Mouse (Mus musculus) stomach, postnatal 0 days (tissue): Measurements from ENCODE around the gene Map3k5. TPM values are rescaled to one million over a fixed set of nuclear protein-coding genes. Genes with fewer than 3 reads are reported as not detected.

Experiments used
- ATAC-seq: fragments of 200-750 bp; cut with Nextera tagmentation; 2 replicates; pipeline ENCODE4 v1.8.0; 2017; ENCODE audit not compliant: low FRiP score, low TSS enrichment
- DNase-seq: peaks from one replicate; pipeline ENCODE4 v3.0.0-alpha.2; 2016; ENCODE audit warnings: low spot score
- H3K27ac ChIP-seq: fragments of 300-500 bp; sonication (generic); replicated peaks from 2 replicates; pipeline ENCODE4 v1.5.1; 2014; ENCODE audit warnings: mild to moderate bottlenecking, control low read depth
- H3K27me3 ChIP-seq: fragments of 300-500 bp; sonication (generic); 2 replicates; pipeline ENCODE4 v1.6.1; 2014; ENCODE audit warnings: low read length; ENCODE audit not compliant: control insufficient read depth, insufficient read depth
- H3K36me3 ChIP-seq: fragments of 300-500 bp; sonication (generic); 2 replicates; pipeline ENCODE4 v1.6.1; 2014; ENCODE audit warnings: low read length, mixed read lengths; ENCODE audit not compliant: control insufficient read depth, insufficient read depth
- H3K4me1 ChIP-seq: fragments of 300-500 bp; sonication (generic); replicated peaks from 2 replicates; pipeline ENCODE4 v1.6.1; 2014; ENCODE audit warnings: antibody characterized with exemption; ENCODE audit not compliant: control insufficient read depth, insufficient read depth
- H3K4me2 ChIP-seq: fragments of 300-500 bp; sonication (generic); replicated peaks from 2 replicates; pipeline ENCODE4 v1.6.1; 2014; ENCODE audit warnings: low read depth, mild to moderate bottlenecking, control low read depth, moderate library complexity
- H3K4me3 ChIP-seq: fragments of 300-500 bp; sonication (generic); 2 replicates; pipeline ENCODE4 v1.5.1; 2014; ENCODE audit warnings: low read depth, low read length, control low read depth
- H3K9ac ChIP-seq: fragments of 300-500 bp; sonication (generic); 2 replicates; pipeline ENCODE4 v1.6.1; 2014; ENCODE audit warnings: mild to moderate bottlenecking, low read length, control low read depth, mixed read lengths
- H3K9me3 ChIP-seq: fragments of 300-500 bp; sonication (generic); 2 replicates; pipeline ENCODE4 v1.6.1; 2016; ENCODE audit warnings: low read length; ENCODE audit not compliant: control insufficient read depth
- CTCF ChIP-seq: IDR thresholded peaks from 2 replicates; pipeline ENCODE4 v1.5.1; 2016; ENCODE audit warnings: antibody characterized with exemption, low read depth, mild to moderate bottlenecking, moderate library complexity
- EP300 ChIP-seq: optimal IDR thresholded peaks from 2 replicates; pipeline ENCODE3; 2016; ENCODE audit warnings: antibody characterized with exemption
- WGBS: fragments of 180-500 bp; shearing (Covaris S2); extraction: QIAGEN DNeasy Blood & Tissue Kit; methylation state at CpG from one replicate; pipeline ENCODE4 v1.1.7; 2014; 5-methylcytosine and 5-hydroxymethylcytosine counted together
- polyA plus RNA-seq: library from polyadenylated mRNA; unstranded; fragments of >200 nt; fragmentation: Nextera tagmentation; extraction: Ambion mirVana; gene quantifications from 2 replicates; pipeline ENCODE4 v1.2.1, GENCODE M21; 2015

The Map3k5 gene
- polyA plus RNA-seq, 1 experiment from 2014 or later = 2.4 TPM

DNA sequence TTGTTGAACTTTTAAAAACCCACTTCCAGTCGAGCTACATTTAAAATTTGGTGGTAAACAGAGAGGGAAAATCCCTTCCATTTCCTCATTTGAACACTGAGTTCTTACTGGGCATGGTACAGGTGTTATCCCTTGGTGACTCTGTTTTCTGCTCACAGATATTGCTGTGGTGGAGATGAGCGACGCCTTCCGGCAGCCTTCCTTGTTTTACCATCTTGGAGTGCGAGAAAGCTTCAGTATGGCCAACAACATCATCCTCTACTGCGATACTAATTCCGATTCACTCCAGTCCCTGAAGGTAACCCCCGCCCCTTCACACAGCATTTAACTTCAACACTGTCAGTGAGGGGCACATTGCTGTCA lies 66.1 kb downstream of the Map3k5 start:
- 84% methylated on average over 8 of the region's 8 CpGs for WGBS
- Histone ChIP-seq H3K36me3 (no peaks in the 10 kb centered on the region), H3K9me3 (no peaks in the 10 kb centered on the region), H3K27ac (no peak overlapping the region), H3K27me3 (no peaks in the 10 kb centered on the region), H3K4me2 (no peak overlapping the region), H3K9ac (no peak overlapping the region), H3K4me3 (no peak overlapping the region), H3K4me1 (no peaks in the 10 kb centered on the region)
- no peak for DNase-seq
- TF ChIP-seq CTCF (no peak), EP300 (no peak)
- ATAC-seq = no peak

DNA sequence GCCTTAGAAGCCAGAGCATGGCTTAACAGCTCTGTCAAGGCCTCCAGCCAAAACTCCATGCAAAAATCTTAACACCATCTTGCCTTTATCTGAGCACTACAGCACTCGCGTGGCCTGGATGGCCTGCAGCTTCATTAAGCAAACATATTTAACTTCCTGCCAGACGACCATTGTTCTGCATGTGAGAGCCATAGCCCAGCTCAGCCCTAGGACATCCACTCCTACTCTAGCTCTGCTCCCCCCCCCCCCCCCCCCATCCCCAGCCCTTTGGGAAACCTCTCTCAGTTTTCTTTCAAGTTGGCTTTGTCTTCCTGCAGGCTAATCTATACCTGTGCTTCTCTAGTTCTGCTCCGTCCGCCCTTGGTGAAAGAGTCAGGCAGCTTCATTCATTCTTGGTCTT lies 67.7 kb downstream of the Map3k5 start:
- H3K4me3 ChIP-seq = no peak overlapping the region
- no peak overlapping the region for H3K4me2 ChIP-seq
- no peak for DNase-seq
- no peaks in the 10 kb centered on the region for H3K36me3 ChIP-seq
- no peak for TF ChIP-seq CTCF
- no peak for TF ChIP-seq EP300
- 46% methylated on average over 5 of the region's 5 CpGs for WGBS
- no peak overlapping the region for H3K27ac ChIP-seq
- no peak for ATAC-seq
- H3K9me3 ChIP-seq = no peaks in the 10 kb centered on the region
- no peaks in the 10 kb centered on the region for H3K4me1 ChIP-seq
- no peaks in the 10 kb centered on the region for H3K27me3 ChIP-seq
- no peak overlapping the region for H3K9ac ChIP-seq

DNA sequence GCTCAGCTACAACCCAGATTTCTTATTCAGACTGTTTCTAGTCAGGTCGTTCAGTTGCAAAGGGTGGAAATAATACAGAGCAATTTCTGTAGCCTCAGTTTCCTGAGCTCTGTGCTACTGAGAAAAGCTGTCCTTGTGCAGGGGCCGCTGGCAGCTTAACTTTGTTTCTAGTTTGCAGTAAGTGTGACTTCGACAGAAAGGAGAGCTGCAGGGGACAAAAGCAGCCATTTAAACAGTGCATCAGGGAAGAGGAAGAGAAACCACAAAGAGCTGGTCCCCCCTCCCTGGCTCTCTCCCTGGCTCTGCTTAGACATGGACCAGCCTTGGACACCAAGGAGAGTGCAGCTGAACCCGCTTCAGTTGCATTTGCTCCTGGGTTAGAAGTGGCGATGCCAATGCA lies 68.7 kb downstream of the Map3k5 start:
- Histone ChIP-seq H3K4me3 (no peak overlapping the region), H3K4me1 (no peaks in the 10 kb centered on the region), H3K27ac (no peak overlapping the region), H3K9ac (no peak overlapping the region), H3K27me3 (no peaks in the 10 kb centered on the region), H3K36me3 (no peaks in the 10 kb centered on the region), H3K4me2 (no peak overlapping the region), H3K9me3 (no peaks in the 10 kb centered on the region)
- 71% methylated on average over 5 of the region's 5 CpGs for WGBS
- ATAC-seq (no peak), DNase-seq (no peak)
- TF ChIP-seq EP300 (no peak), CTCF (no peak)

DNA sequence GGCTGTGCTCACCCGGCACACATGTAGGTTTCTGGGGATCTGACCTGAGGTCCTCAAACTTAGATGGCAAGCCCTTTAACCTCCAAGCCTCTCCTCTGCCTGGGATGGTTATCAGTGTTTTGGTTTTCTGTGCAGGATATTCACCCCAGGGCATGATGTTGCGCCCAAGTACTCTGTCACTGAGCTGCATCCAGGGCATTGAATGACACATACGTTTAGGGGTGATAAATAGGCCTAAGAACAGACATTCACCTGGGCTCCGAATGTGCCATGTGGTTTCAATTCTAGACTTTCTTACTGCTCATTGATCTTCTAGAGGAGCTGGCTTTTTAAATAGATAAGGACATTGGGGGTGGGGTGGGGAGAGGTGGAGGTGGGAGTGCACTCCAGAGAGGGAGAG lies 70.5 kb downstream of the Map3k5 start:
- Histone ChIP-seq H3K9ac (no peak overlapping the region), H3K27me3 (no peaks in the 10 kb centered on the region), H3K36me3 (no peaks in the 10 kb centered on the region), H3K4me1 (no peaks in the 10 kb centered on the region), H3K4me2 (no peak overlapping the region), H3K27ac (no peak overlapping the region), H3K9me3 (no peaks in the 10 kb centered on the region), H3K4me3 (no peak overlapping the region)
- ATAC-seq (no peak), DNase-seq (no peak)
- TF ChIP-seq EP300 (no peak), CTCF (no peak)
- WGBS = 75% methylated on average over 4 of the region's 4 CpGs

DNA sequence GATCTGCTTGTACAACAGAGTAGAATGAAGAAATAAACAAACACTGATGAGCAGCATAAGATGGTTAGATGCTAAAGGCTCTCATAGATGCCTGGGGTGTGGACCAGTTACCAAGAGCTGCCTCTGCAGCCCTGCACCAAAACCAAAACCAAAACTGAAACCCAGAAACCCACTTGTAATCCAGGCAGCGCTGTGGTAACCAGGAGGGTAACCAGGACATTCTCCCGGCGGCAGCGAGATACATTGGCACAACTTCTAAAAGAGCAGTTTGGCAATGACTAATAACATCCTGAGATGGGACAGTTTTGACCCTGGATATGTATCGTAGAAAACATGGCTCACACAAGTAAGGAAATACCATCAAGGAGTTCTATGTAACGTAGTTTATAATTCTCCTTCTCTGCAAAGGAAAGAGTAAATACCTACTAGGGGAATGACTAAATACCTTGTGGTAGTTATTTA lies 71.2 kb downstream of the Map3k5 start:
- H3K9me3 ChIP-seq = no peaks in the 10 kb centered on the region
- no peaks in the 10 kb centered on the region for H3K4me1 ChIP-seq
- DNase-seq = no peak
- no peak for ATAC-seq
- H3K27me3 ChIP-seq = no peaks in the 10 kb centered on the region
- 73% methylated on average over 6 of the region's 6 CpGs for WGBS
- no peak for TF ChIP-seq EP300
- no peak for TF ChIP-seq CTCF
- H3K9ac ChIP-seq = no peak overlapping the region
- no peak overlapping the region for H3K4me2 ChIP-seq
- H3K36me3 ChIP-seq = no peaks in the 10 kb centered on the region
- no peak overlapping the region for H3K27ac ChIP-seq
- no peak overlapping the region for H3K4me3 ChIP-seq

DNA sequence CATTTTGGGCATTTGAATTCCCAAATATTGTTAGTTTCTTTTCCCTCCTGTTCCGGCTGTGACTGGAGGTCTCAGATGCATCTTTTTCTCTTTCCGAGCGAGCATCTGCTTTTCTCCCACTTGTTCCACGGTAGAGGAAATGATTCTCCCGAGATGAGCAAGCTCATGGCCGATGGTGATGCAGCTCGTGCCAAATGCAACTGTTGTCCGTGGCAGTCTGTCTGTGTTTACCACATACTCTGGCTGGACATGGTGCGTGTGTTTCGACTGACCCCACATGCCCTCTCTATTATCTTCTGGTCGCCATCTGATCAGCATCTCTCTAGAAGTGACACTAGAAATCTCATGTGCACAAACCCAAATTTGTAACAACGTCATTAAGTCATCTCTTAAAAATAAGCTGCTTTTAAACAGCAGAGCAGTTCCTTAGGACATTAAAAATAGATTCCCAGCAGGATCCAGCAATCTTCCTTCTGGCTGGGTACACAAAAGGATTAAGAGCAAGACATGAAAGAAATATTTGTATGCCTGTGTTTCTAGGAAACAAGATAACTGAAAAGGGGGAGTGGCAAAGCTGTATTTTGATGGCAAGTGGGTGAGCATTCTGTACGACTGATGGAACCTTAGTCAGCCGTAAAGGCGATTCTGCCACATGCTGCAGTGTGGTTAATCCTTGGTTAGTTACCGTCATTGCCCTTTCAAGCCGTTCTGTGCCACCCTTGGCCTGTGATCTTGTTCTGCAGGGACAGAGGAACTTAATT lies 72.2 kb downstream of the Map3k5 start:
- DNase-seq (no peak), ATAC-seq (no peak)
- H3K4me3 ChIP-seq = no peak overlapping the region
- no peak overlapping the region for H3K27ac ChIP-seq
- H3K4me2 ChIP-seq = no peak overlapping the region
- no peaks in the 10 kb centered on the region for H3K4me1 ChIP-seq
- TF ChIP-seq EP300 (no peak), CTCF (no peak)
- WGBS = 53% methylated on average over 17 of the region's 17 CpGs
- no peaks in the 10 kb centered on the region for H3K27me3 ChIP-seq
- H3K9ac ChIP-seq = no peak overlapping the region
- no peaks in the 10 kb centered on the region for H3K9me3 ChIP-seq
- H3K36me3 ChIP-seq = no peaks in the 10 kb centered on the region
